Mouse (Mus musculus) lung, postnatal 0 days (tissue): ENCODE results near the gene Gm5800.

ENCODE experiments used
- CTCF ChIP-seq: IDR thresholded peaks from 2 replicates; pipeline ENCODE4 v1.5.1; 2016; ENCODE audit warnings: antibody characterized with exemption, mild to moderate bottlenecking
- EP300 ChIP-seq: IDR thresholded peaks from 2 replicates; pipeline ENCODE4 v1.6.1; 2016; ENCODE audit warnings: antibody characterized with exemption, mild to moderate bottlenecking, control low read depth

GRCm38 (mm10) chr14:51677269-51677668 lies 39.7 kb downstream of the Gm5800 start:
- TF ChIP-seq CTCF (no peak), EP300 (no peak)
